Mouse (Mus musculus) CH12.LX (cell line): ENCODE data around the gene Sbf2. TPM values are rescaled to one million over a fixed set of nuclear protein-coding genes. Genes with fewer than 3 reads are reported as not detected.

Source experiments
- DNase-seq: peaks from one replicate; pipeline ENCODE4 v3.0.0-alpha.2; 2013; ENCODE audit errors: extremely low read depth
- H3K27ac ChIP-seq: 2 replicates; pipeline ENCODE4 v1.5.1; 2012; ENCODE audit warnings: low read depth, mild to moderate bottlenecking, control low read depth, moderate library complexity; ENCODE audit not compliant: insufficient read depth
- H3K27me3 ChIP-seq: replicated peaks from 2 replicates; pipeline ENCODE3; 2012; ENCODE audit warnings: inconsistent platforms
- H3K36me3 ChIP-seq, 2 experiments: replicated peaks in 1 of 2; 2 replicates each; pipeline versions ENCODE3 to v1.6.1; 2012; ENCODE audit warnings: inconsistent platforms in 1 of 2, low read length in 1 of 2, mild to moderate bottlenecking in 1 of 2, mixed read lengths in 1 of 2, moderate library complexity in 1 of 2; ENCODE audit not compliant: control insufficient read depth in 1 of 2, insufficient read depth in 1 of 2
- H3K4me1 ChIP-seq, 2 experiments: 2 replicates each; pipeline ENCODE4 v1.6.1; 2012; ENCODE audit warnings: inconsistent platforms in 1 of 2, moderate library complexity in 1 of 2; ENCODE audit not compliant: insufficient read depth in 2 of 2, control insufficient read depth in 1 of 2
- H3K4me2 ChIP-seq: 2 replicates; pipeline ENCODE4 v1.6.1; 2012; ENCODE audit warnings: low read depth, mild to moderate bottlenecking, control low read depth; ENCODE audit not compliant: poor library complexity, insufficient read depth, severe bottlenecking
- H3K4me3 ChIP-seq, 3 experiments: fragments of 150-350 bp in 1 of 3; sonication (generic) in 1 of 3; replicated peaks in 1 of 3; 2 replicates each; pipeline versions ENCODE3 to v1.5.1; 2011 to 2012; ENCODE audit warnings: low read depth in 2 of 3, low read length in 2 of 3, mild to moderate bottlenecking in 2 of 3, moderate library complexity in 2 of 3, control low read depth in 1 of 3, improper control_type of control experiment in 1 of 3, inconsistent platforms in 1 of 3, mixed read lengths in 1 of 3; ENCODE audit not compliant: poor library complexity in 1 of 3
- H3K79me2 ChIP-seq: replicated peaks from 2 replicates; pipeline ENCODE4 v1.6.1; 2012; ENCODE audit warnings: mild to moderate bottlenecking, moderate library complexity; ENCODE audit not compliant: control insufficient read depth, poor library complexity, insufficient read depth, severe bottlenecking; ENCODE audit errors: extremely low read depth
- H3K9ac ChIP-seq: 2 replicates; pipeline ENCODE4 v1.6.1; 2012; ENCODE audit warnings: low read depth, mild to moderate bottlenecking, control low read depth, moderate library complexity; ENCODE audit not compliant: insufficient read depth
- H3K9me3 ChIP-seq: replicated peaks from 2 replicates; pipeline ENCODE3; 2012; ENCODE audit warnings: low read length, inconsistent platforms, mixed read lengths
- BHLHE40 ChIP-seq: IDR thresholded peaks from 2 replicates; pipeline ENCODE4 v1.6.1; 2011; ENCODE audit warnings: mild to moderate bottlenecking, low read depth, low read length, improper control_type of control experiment
- CHD1 ChIP-seq: IDR thresholded peaks from 2 replicates; pipeline ENCODE4 v1.6.1; 2012; ENCODE audit warnings: low read depth, low read length, improper control_type of control experiment, inconsistent platforms
- CTCF ChIP-seq, 2 experiments: IDR thresholded peaks in 1 of 2; conservative IDR thresholded peaks in 1 of 2; 2 replicates each; pipeline ENCODE4 v1.5.1; 2011 to 2012; ENCODE audit warnings: low read depth in 2 of 2, low read length in 2 of 2, improper control_type of control experiment in 1 of 2, inconsistent platforms in 1 of 2, mild to moderate bottlenecking in 1 of 2, moderate library complexity in 1 of 2
- E2F4 ChIP-seq: IDR thresholded peaks from 2 replicates; pipeline ENCODE4 v1.6.1; 2011; ENCODE audit warnings: low read depth, low read length, improper control_type of control experiment; ENCODE audit not compliant: insufficient replicate concordance
- EP300 ChIP-seq: IDR thresholded peaks from 2 replicates; pipeline ENCODE4 v1.6.1; 2011; ENCODE audit warnings: low read length, improper control_type of control experiment
- ETS1 ChIP-seq: conservative IDR thresholded peaks from 2 replicates; pipeline ENCODE4 v1.6.1; 2012; ENCODE audit warnings: low read depth, mild to moderate bottlenecking, inconsistent platforms, low read length, improper control_type of control experiment, moderate library complexity
- JUN ChIP-seq: IDR thresholded peaks from 2 replicates; pipeline ENCODE4 v1.6.1; 2011; ENCODE audit warnings: low read depth, mild to moderate bottlenecking, low read length, improper control_type of control experiment, moderate library complexity; ENCODE audit not compliant: insufficient read depth
- JUND ChIP-seq: conservative IDR thresholded peaks from 2 replicates; pipeline ENCODE4 v1.6.1; 2011; ENCODE audit warnings: low read depth, low read length, improper control_type of control experiment
- MAFK ChIP-seq: IDR thresholded peaks from 2 replicates; pipeline ENCODE4 v1.6.1; 2011; ENCODE audit warnings: low read length, improper control_type of control experiment; ENCODE audit not compliant: insufficient replicate concordance
- MAZ ChIP-seq: IDR thresholded peaks from 2 replicates; pipeline ENCODE4 v1.6.1; 2012; ENCODE audit warnings: low read depth, mild to moderate bottlenecking, inconsistent platforms, low read length, improper control_type of control experiment, moderate library complexity
- MXI1 ChIP-seq: IDR thresholded peaks from 2 replicates; pipeline ENCODE4 v1.6.1; 2011; ENCODE audit warnings: mild to moderate bottlenecking, low read depth, low read length, improper control_type of control experiment
- MYC ChIP-seq: IDR thresholded peaks from 2 replicates; pipeline ENCODE4 v1.6.1; 2011; ENCODE audit warnings: low read depth, mild to moderate bottlenecking, improper control_type of control experiment, low read length
- NELFE ChIP-seq: IDR thresholded peaks from 2 replicates; pipeline ENCODE4 v1.6.1; 2011; ENCODE audit warnings: low read depth, low read length, improper control_type of control experiment
- NRF1 ChIP-seq: IDR thresholded peaks from 2 replicates; pipeline ENCODE4 v1.6.1; 2014; ENCODE audit warnings: low read depth, mild to moderate bottlenecking, inconsistent platforms, low read length, improper control_type of control experiment, moderate library complexity
- PAX5 ChIP-seq: IDR thresholded peaks from 2 replicates; pipeline ENCODE4 v1.6.1; 2012; ENCODE audit warnings: low read length, inconsistent platforms, mixed read lengths
- POLR2A ChIP-seq: IDR thresholded peaks from 2 replicates; pipeline ENCODE4 v1.6.1; 2011; ENCODE audit warnings: low read depth, mild to moderate bottlenecking, improper control_type of control experiment, low read length
- POLR2AphosphoS2 ChIP-seq: IDR thresholded peaks from 2 replicates; pipeline ENCODE4 v1.6.1; 2011; ENCODE audit warnings: low read depth, low read length, improper control_type of control experiment
- RAD21 ChIP-seq: IDR thresholded peaks from 2 replicates; pipeline ENCODE4 v1.6.1; 2011; ENCODE audit warnings: low read depth, mild to moderate bottlenecking, low read length, improper control_type of control experiment, moderate library complexity
- RCOR1 ChIP-seq: conservative IDR thresholded peaks from 2 replicates; pipeline ENCODE4 v1.6.1; 2012; ENCODE audit warnings: low read depth, mild to moderate bottlenecking, inconsistent platforms, low read length, improper control_type of control experiment
- TBP ChIP-seq: conservative IDR thresholded peaks from 2 replicates; pipeline ENCODE4 v1.6.1; 2011; ENCODE audit warnings: low read depth, low read length, improper control_type of control experiment
- TCF12 ChIP-seq: IDR thresholded peaks from 2 replicates; pipeline ENCODE4 v1.6.1; 2014; ENCODE audit warnings: low read depth, mild to moderate bottlenecking, inconsistent platforms, low read length, improper control_type of control experiment
- UBTF ChIP-seq: IDR thresholded peaks from 2 replicates; pipeline ENCODE4 v1.6.1; 2012; ENCODE audit warnings: low read depth, mild to moderate bottlenecking, inconsistent platforms, low read length, improper control_type of control experiment, moderate library complexity
- USF1 ChIP-seq: IDR thresholded peaks from 2 replicates; pipeline ENCODE4 v1.6.1; 2014; ENCODE audit warnings: low read depth, mild to moderate bottlenecking, inconsistent platforms, low read length, improper control_type of control experiment
- USF2 ChIP-seq: conservative IDR thresholded peaks from 2 replicates; pipeline ENCODE4 v1.6.1; 2011; ENCODE audit warnings: low read depth, low read length, improper control_type of control experiment
- ZC3H11A ChIP-seq: IDR thresholded peaks from 2 replicates; pipeline ENCODE4 v1.6.1; 2012; ENCODE audit warnings: low read depth, mild to moderate bottlenecking, inconsistent platforms, low read length, improper control_type of control experiment
- ZMIZ1 ChIP-seq: IDR thresholded peaks from 2 replicates; pipeline ENCODE4 v1.6.1; 2012; ENCODE audit warnings: low read depth, mild to moderate bottlenecking, inconsistent platforms, low read length, improper control_type of control experiment
- ZNF384 ChIP-seq: IDR thresholded peaks from 2 replicates; pipeline ENCODE4 v1.6.1; 2012; ENCODE audit warnings: low read depth, low read length, improper control_type of control experiment, inconsistent platforms
- dilution Hi-C: fragments of 300-500 bp; cut with MboI; formaldehyde crosslinking; loops from 2 replicates; pipeline ENCODE4 v1.14.3; 2020; ENCODE audit warnings: low sequenced_read_pairs; ENCODE audit not compliant: extremely low pct_unique_long_range_greater_than_20kb, extremely low pct_ligation_motif_present
- in situ Hi-C: fragments of 300-500 bp; cut with MboI; formaldehyde crosslinking; loops from 3 replicates; pipeline ENCODE4 v1.14.3; 2019; ENCODE audit warnings: low sequenced_read_pairs, low pct_ligation_motif_present, low pct_unique_long_range_greater_than_20kb, mixed read lengths
- polyA plus RNA-seq: library from polyadenylated mRNA; unstranded; fragments of >175 nt; gene quantifications from 2 replicates; pipeline ENCODE4 v1.2.1, GENCODE M21; 2012; ENCODE audit warnings: low read depth; ENCODE audit not compliant: insufficient read length
- total RNA-seq, 2 experiments: library from RNA; depleted of rRNA; stranded (reverse); fragments of 300-350 nt in 1 of 2; fragments of >200 nt in 1 of 2; gene quantifications; 2 replicates each; pipeline ENCODE4 v1.2.3; 2012 to 2014

Gene Sbf2
- total and polyA plus RNA-seq, 3 experiments: 9.5 to 21.5 (median 11.4) TPM

DNA sequence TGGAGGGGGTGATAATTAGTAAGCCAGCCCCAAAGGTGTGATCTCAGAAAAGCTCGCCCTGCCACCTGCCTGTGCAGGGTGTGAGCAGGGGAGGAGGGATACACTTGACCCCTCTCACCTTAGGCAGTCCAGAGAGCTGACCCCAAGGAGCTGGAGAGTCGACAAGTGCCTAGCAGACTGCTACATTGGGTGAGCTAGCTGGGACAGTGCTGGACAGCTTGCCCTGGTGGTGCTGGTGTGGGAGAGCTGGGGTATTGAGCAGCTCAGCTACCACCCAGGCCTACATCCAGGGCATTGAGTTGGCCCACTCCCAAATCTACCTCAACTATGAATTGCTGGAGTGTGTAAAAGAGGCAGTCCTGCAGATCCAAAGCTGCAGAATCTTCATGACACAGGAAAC is 30.6 kb downstream of the Sbf2 start:
- Histone ChIP-seq H3K9ac (no peak overlapping the region), H3K4me2 (no peak overlapping the region), H3K27ac (no peak overlapping the region), H3K79me2 (0 out of 2 replicates have a peak, but pooled peaks cover 2% of the 10 kb centered on the region), H3K4me3 (no peak overlapping the region), H3K36me3 (peaks cover 0 to 10% of the 10 kb centered on the region in 2 experiments), H3K4me1 (peaks cover 0 to 22% of the 10 kb centered on the region in 2 experiments; a peak in 1 of 4 replicates), H3K27me3 (no peaks in the 10 kb centered on the region), H3K9me3 (no peaks in the 10 kb centered on the region)
- TF ChIP-seq EP300 (no peak), UBTF (no peak), MXI1 (no peak), TCF12 (no peak), TBP (no peak), ZMIZ1 (no peak), BHLHE40 (no peak), CTCF (conservative IDR thresholded peaks at IDR 0.05 in 1 of 2, IDR thresholded peaks at IDR 0.05 in 1 of 2; ENCODE audit: low read depth in 2 of 2, low read length in 2 of 2) (no peak), PAX5 (no peak), ZC3H11A (no peak), ZNF384 (no peak), NELFE (no peak), CHD1 (no peak), MAFK (no peak), ETS1 (no peak), USF2 (no peak), E2F4 (no peak), USF1 (no peak), JUN (no peak), POLR2AphosphoS2 (no peak)
- no peak for DNase-seq
- dilution Hi-C loops: no loop called here
- in situ Hi-C loops: no loop called here

DNA sequence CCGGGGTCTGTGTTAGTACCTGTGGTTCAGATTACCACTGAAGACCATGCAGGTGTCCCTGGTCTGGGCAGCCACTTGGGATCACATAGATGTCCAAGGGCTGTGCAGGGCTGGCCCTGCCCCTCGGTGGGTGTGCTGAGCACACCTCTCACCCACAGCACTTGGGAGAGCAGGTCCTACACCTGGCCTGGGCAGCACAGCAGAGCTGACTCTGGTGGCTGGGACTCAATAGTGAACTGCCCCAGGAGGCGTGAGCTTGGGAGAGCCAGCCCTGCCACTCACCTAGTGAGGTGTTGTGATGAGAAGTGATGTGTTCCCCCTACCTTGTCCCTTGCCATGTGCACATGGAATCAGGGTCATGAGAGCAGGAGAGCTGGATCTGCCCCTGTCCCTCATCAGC is 31.0 kb downstream of the Sbf2 start:
- in situ Hi-C loops: no loop called here
- no peak for DNase-seq

More for the DNA sequence above, 31.0 kb downstream of the Sbf2 start:
- Histone ChIP-seq H3K4me3 (no peak overlapping the region), H3K27ac (no peak overlapping the region), H3K79me2 (0 out of 2 replicates have a peak, but pooled peaks cover 2% of the 10 kb centered on the region), H3K4me2 (no peak overlapping the region), H3K9ac (no peak overlapping the region), H3K4me1 (peaks cover 0 to 18% of the 10 kb centered on the region in 2 experiments; a peak in 1 of 4 replicates)
- dilution Hi-C loops: no loop called here
- no peak for TF ChIP-seq MAFK
- TF ChIP-seq CTCF (conservative IDR thresholded peaks at IDR 0.05 in 1 of 2, IDR thresholded peaks at IDR 0.05 in 1 of 2; ENCODE audit: low read depth in 2 of 2, low read length in 2 of 2): no peak
- TF ChIP-seq MYC: no peak
- TF ChIP-seq ZMIZ1: no peak
- TF ChIP-seq POLR2A: no peak
- no peak for TF ChIP-seq MAZ
- TF ChIP-seq RAD21: no peak
- no peak for TF ChIP-seq NELFE
- TF ChIP-seq RCOR1: no peak
- TF ChIP-seq USF1: no peak
- TF ChIP-seq EP300: no peak
- TF ChIP-seq BHLHE40: no peak
- TF ChIP-seq JUND: no peak
- TF ChIP-seq POLR2AphosphoS2: no peak
- no peak for TF ChIP-seq UBTF
- no peak for TF ChIP-seq NRF1
- no peak for TF ChIP-seq ZC3H11A
- TF ChIP-seq TBP: no peak
- no peak for TF ChIP-seq MXI1
- TF ChIP-seq, all 38 proteins: peak for 0
- Histone ChIP-seq H3K9me3 (no peaks in the 10 kb centered on the region), H3K36me3 (peaks cover 0 to 10% of the 10 kb centered on the region in 2 experiments), H3K27me3 (no peaks in the 10 kb centered on the region)
